Mouse (Mus musculus) cerebellum, adult 11 months (tissue): Measurements from ENCODE around the gene Prkd2.

Source experiments
- DNase-seq: peaks from one replicate; pipeline ENCODE4 v3.0.0; 2022

Prkd2 gene

GRCm38 (mm10) chr7:16827274-16827673 lies 15.4 kb upstream of the Prkd2 start:
- DNase-seq = no peak

GRCm38 (mm10) chr7:16830449-16830848 lies 12.3 kb upstream of the Prkd2 start:
- no peak for DNase-seq

DNA sequence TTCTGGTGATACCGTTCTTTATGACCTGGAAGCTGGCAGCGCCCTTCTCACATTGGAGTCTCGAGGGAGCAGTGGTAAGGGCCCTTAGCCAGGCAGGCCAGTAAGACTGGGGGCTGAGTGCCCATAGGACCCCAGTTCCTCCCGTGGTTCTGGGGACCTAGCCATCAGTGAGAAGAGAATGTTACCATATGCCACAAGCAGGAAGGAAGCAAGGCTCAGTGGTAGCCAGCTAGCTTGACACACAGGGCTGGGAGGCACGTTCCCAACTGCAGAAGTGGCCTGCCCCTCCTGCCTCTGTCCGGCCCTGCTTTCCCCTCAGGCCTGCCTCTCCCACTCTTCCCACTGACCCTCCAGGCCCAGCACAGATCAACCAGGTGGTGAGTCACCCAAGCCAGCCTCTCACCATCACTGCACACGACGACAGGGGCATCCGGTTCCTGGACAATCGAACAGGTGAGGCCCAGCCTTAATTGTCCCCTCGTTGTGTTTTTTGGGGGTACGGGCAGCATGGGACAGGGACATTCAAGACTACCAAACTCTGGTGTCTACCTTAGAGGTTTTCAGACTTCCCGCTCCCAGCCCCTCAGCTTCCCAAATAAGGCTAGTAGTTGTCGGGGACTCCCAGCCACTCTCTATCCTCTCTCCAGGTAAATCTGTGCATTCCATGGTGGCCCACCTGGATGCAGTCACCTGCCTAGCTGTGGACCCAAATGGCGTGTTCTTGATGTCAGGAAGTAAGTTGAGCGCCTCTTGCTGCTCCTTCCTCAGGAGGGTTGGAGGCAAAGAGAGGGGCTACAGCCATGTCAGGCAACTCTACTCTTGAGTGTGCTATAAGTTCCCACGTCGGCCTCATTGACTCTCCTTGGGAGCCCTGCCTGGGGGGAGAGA lies 4.5 kb upstream of the Prkd2 start:
- DNase-seq = no peak

GRCm38 (mm10) chr7:16838804-16839426 lies 3.8 kb upstream of the Prkd2 start:
- DNase-seq = no peak

DNA sequence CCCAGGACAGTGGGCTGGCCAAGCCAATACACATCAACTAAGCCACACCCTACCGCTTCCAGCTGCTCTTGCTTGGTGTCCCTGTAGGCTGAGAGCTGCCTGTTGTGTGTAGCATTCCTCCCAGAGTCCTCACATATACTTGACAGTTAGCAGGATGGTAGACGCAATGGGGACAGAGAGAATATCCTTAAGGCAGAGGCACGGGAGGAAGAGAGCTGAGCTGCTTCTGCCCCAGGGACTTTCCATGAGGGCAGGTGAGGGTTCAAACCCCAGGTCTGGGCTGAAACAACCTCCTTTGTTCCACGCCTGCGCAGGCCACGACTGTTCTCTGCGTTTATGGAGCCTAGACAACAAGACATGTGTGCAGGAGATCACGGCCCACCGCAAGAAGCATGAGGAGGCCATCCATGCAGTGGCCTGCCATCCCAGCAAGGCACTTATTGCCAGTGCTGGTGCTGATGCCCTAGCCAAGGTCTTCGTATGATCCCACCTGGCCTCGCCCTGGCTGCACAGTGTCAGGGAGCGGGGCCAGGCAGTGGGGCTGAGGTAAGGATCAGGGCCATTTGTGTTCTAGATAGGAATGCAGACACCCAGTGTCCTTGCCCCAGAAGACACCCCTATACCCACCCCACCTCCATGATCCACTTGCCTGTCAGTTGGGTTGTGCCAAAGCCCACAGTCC lies 3.1 kb upstream of the Prkd2 start:
- DNase-seq = no peak

DNA sequence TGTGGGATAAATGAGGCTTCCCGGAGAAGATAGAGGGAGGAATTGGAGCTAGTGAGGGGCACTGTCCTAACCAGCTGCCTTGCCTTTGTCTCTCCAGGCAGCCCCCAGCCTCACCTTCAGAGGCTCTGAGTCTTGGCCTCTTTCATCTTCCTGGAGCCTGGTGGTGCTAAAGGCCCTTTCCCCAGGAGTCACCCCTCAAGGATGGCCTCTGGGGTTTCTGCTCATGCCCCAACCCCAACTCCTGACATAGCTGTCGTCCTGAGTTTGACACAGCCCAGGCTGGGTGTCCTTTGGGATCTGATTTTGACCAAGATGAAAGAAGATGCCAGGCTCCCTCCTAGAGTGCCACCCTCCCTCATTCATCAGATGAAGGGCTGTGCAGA lies 2.6 kb upstream of the Prkd2 start:
- DNase-seq = no peak

- DNase-seq = no peak
Measured at GRCm38 (mm10) chr7:16841078-16841477, 1.6 kb upstream of the Prkd2 start.

- no peak for DNase-seq
Measured at GRCm38 (mm10) chr7:16841561-16842560, 841 bp upstream of the Prkd2 start.

DNA sequence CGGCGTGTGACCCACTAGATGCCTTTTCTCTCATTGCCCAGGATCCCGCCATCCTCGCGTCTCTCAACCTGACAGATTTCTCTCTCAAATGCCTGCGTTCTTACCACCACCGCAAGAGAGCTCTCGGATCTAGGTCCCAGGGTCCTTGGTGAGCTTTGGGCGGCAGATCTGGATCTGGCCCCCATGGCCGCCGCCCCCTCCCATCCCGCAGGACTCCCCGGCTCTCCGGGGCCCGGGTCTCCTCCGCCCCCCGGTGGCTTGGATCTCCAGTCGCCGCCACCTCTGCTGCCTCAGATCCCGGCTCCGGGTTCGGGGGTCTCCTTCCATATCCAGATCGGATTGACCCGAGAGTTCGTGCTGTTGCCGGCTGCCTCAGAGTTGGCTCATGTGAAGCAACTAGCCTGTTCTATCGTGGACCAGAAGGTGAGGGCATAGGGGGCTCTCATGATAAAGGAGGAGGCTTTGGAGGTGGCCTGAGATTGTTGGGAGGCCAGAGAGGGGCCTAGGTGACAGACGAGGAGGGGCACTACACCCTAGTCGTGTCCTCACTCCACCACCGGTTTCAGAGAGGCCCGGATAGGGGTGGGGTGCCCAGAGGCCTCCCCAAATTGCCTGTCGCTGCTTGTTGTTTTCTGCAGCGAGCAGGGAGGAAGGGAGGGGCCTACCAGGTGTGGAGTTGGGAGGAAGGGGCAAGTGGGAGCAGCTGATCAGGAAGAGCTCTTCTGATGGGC lies 904 bp downstream of the Prkd2 start:
- no peak for DNase-seq

DNA sequence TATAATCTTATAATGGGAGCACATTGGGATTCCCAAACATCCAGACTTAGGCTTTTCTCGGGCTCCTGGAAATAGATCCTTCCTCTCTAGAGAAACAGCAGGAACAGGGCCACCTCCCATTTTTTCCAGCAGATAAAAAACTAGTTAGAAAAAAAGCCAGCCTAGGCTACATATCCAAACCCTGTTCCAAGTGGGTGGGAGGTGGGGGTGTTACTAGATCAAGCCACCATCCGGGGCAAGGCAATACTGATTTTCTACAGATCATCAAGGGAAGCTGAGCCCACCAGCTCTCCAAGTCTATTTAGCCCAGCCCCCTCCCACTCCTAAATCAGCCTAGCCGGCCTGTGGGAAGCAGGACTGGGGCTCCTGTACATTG lies 2.0 kb downstream of the Prkd2 start:
- no peak for DNase-seq

- no peak for DNase-seq
Measured at GRCm38 (mm10) chr7:16845072-16845819, 2.5 kb downstream of the Prkd2 start.

GRCm38 (mm10) chr7:16845820-16846167 lies 3.1 kb downstream of the Prkd2 start:
- no peak for DNase-seq

DNA sequence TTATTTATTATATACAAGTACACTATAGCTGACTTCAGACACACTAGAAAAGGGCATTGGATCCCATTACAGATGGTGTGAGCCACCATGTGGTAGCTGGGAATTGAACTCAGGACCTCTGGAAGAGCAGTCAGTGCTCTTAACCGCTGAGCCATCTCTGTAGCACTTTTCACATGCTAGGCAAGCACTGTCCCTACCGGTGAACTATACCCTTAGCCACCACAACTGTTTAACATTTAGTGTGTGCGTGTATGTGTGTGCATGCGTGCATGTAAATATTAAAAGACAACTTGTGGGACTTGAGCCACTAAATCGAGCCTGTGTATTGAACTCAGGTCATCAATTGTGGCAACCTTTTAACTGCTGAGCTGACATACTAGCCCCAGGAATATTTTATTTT lies 4.1 kb downstream of the Prkd2 start:
- no peak for DNase-seq

GRCm38 (mm10) chr7:16847507-16847906 lies 4.8 kb downstream of the Prkd2 start:
- DNase-seq = no peak

GRCm38 (mm10) chr7:16848579-16848978 lies 5.9 kb downstream of the Prkd2 start:
- DNase-seq = peak; percentile 76

- no peak for DNase-seq
Measured at GRCm38 (mm10) chr7:16851636-16852035, 8.9 kb downstream of the Prkd2 start.

DNA sequence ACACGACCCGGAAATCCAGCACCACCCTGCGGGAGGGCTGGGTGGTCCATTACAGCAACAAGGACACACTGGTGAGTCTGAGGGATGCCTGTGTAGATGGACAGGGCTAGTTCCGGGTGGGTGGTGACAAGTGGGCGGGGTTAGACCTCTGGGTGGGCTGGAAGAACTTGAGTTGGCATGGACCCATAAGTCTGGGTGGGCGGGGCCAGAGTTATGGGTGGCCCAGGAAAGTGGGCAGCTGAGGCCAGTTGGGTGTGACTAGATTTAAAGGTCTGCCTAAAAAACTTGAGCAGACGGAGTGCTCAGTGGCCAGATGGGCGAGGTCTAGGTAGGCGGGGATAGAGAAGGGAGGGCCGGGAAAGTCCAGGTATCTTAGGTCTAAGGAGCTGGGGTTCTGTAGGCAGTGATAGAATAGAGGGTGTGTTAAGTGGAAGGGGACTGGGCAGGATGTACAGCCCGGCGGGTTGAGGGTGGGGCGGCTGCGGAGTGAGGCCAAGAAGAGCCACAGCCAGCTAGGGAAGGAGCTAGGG lies 10.7 kb downstream of the Prkd2 start:
- DNase-seq = no peak

DNA sequence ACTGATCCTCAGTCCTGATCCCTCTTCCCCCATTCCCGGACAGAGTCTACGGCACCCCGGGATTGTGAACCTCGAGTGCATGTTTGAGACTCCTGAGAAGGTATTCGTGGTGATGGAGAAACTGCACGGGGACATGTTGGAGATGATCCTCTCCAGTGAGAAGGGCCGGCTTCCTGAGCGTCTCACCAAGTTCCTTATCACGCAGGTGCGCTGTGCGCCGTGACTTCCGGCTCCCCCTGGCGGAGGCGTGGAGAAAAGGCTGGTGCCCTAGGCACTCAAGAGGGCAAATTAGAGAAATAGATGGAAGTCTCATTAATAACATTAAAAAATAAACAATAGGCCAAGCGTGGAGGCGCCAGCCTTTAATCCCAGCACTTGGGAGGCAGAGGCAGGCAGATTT lies 15.6 kb downstream of the Prkd2 start:
- no peak for DNase-seq

- DNase-seq = peak; percentile 56
Measured at GRCm38 (mm10) chr7:16859902-16860651, 17.4 kb downstream of the Prkd2 start.

DNA sequence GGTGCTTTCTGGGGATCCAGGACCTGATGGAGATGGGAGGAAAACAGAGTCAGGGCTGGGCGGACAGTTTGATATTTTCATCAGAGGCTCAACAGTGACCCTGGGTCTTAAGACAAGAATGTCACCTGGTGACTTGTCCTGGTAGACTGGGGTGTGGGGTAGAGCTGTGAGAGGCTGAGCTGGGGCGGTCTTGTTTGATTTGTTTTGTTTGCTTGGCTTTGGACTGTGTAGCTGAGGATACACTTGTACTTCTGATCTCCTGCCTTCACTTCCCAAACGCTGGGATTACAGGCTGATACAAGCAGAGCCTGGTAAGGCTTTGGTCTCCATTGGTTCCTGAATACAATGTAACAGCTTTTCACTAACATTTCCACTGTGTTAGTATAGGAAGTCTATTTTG lies 24.8 kb downstream of the Prkd2 start:
- no peak for DNase-seq
